Mouse (Mus musculus) heart, embryonic 14.5 days (tissue): Measurements from ENCODE around the gene Ptcra. TPM values are rescaled to one million over a fixed set of nuclear protein-coding genes. Genes with fewer than 3 reads are reported as not detected.

Experiments used
- ATAC-seq: fragments of 200-750 bp; cut with Nextera tagmentation; 2 replicates; pipeline ENCODE4 v1.8.0; 2017; ENCODE audit warnings: low read depth, moderate TSS enrichment; ENCODE audit not compliant: insufficient number of reproducible peaks, insufficient read depth, low FRiP score
- H3K27ac ChIP-seq, 2 experiments: fragments of 200-500 bp in 1 of 2; fragments of 300-500 bp in 1 of 2; sonication (generic) in 1 of 2; replicated peaks in 1 of 2; 2 replicates each; pipeline ENCODE4 v1.5.1; 2012 to 2014; ENCODE audit warnings: low read depth in 2 of 2, low read length in 2 of 2, control low read depth in 1 of 2, mild to moderate bottlenecking in 1 of 2, mixed read lengths in 1 of 2; ENCODE audit not compliant: control insufficient read depth in 1 of 2, insufficient read depth in 1 of 2
- H3K27me3 ChIP-seq: fragments of 300-500 bp; sonication (generic); 2 replicates; pipeline ENCODE4 v1.6.1; 2014; ENCODE audit warnings: mild to moderate bottlenecking, low read length, control low read depth; ENCODE audit not compliant: control insufficient read depth, insufficient read depth
- H3K36me3 ChIP-seq: fragments of 300-500 bp; sonication (generic); 2 replicates; pipeline ENCODE4 v1.6.1; 2014; ENCODE audit warnings: mild to moderate bottlenecking, control low read depth, low read length, mixed read lengths; ENCODE audit not compliant: control insufficient read depth, insufficient read depth
- H3K4me1 ChIP-seq, 2 experiments: fragments of 200-500 bp in 1 of 2; fragments of 300-500 bp in 1 of 2; sonication (generic) in 1 of 2; 2 replicates each; pipeline ENCODE4 v1.6.1; 2012 to 2014; ENCODE audit warnings: low read length in 2 of 2, control low read depth in 1 of 2, mixed read lengths in 1 of 2; ENCODE audit not compliant: control insufficient read depth in 2 of 2, insufficient read depth in 2 of 2
- H3K4me2 ChIP-seq: fragments of 300-500 bp; sonication (generic); 2 replicates; pipeline ENCODE4 v1.6.1; 2014; ENCODE audit warnings: mild to moderate bottlenecking, low read length
- H3K4me3 ChIP-seq, 2 experiments: fragments of 200-500 bp in 1 of 2; fragments of 300-500 bp in 1 of 2; sonication (generic) in 1 of 2; 2 replicates each; pipeline ENCODE4 v1.5.1; 2012 to 2014; ENCODE audit warnings: low read length in 2 of 2, mild to moderate bottlenecking in 2 of 2, control low read depth in 1 of 2, low read depth in 1 of 2, moderate library complexity in 1 of 2; ENCODE audit not compliant: control insufficient read depth in 1 of 2, insufficient read depth in 1 of 2
- H3K9ac ChIP-seq: fragments of 300-500 bp; sonication (generic); 2 replicates; pipeline ENCODE4 v1.6.1; 2014; ENCODE audit warnings: mild to moderate bottlenecking, low read length
- H3K9me3 ChIP-seq: fragments of 300-500 bp; sonication (generic); 2 replicates; pipeline ENCODE4 v1.6.1; 2016; ENCODE audit warnings: low read length, control low read depth; ENCODE audit not compliant: control insufficient read depth
- WGBS: fragments of 180-500 bp; shearing (Covaris S2); extraction: QIAGEN DNeasy Blood & Tissue Kit; methylation state at CpG from one replicate; pipeline ENCODE4 v1.1.7; 2014; 5-methylcytosine and 5-hydroxymethylcytosine counted together
- polyA plus RNA-seq: library from polyadenylated mRNA; unstranded; fragments of >200 nt; fragmentation: Nextera tagmentation; extraction: Ambion mirVana; gene quantifications from 2 replicates; pipeline ENCODE4 v1.2.1, GENCODE M21; 2014

Ptcra gene
- polyA plus RNA-seq, 1 experiment from 2014 or later: 0.15 TPM

DNA sequence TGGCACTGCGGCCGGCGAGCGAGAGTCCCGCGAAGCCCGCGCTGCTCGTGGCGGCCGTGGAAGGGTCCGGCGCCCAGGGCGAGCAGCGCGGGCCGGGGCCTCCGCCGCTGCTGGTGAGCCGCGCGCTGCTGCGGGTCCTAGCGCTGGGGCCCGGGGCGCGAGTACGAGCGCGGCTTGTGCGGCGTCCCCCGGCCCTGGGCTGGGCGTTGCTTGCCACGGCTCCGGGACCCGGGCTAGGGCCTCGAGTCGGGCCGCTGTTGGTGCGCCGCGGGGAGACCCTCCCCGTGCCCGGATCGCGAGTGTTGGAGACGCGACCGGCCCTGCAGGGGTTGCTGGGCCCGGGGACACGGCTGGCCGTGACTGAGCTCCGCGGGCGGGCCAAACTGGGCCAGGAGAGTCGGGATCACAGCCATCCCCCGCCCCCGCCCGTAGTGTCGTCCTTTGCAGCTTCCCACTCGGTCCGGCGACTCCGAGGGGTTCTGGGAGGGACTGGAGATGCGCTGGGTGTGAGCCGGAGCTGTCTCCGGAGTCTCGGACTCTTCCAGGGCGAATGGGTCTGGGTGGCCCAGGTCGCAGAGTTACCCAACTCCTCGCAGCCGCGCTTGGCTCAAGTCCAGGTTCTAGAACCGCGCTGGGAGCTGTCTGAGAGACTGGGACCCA, 51.8 kb downstream of the Ptcra start:
- peak overlapping the region; percentile 57 to 79; a peak in 3 of 4 replicates for H3K27ac ChIP-seq
- no peaks in the 10 kb centered on the region for H3K27me3 ChIP-seq
- WGBS: under 1% methylated on average over 74 of the region's 76 CpGs
- H3K4me1 ChIP-seq: peaks cover 0 to 10% of the 10 kb centered on the region in 2 experiments; a peak in 2 of 4 replicates
- peak; percentile 49 for ATAC-seq
- no peaks in the 10 kb centered on the region for H3K9me3 ChIP-seq
- peak overlapping the region; percentile 96 for H3K9ac ChIP-seq
- peak overlapping the region; percentile 94 to 99 for H3K4me3 ChIP-seq
- H3K4me2 ChIP-seq: peak overlapping the region; percentile 93
- H3K36me3 ChIP-seq: peaks cover 32% of the 10 kb centered on the region

DNA sequence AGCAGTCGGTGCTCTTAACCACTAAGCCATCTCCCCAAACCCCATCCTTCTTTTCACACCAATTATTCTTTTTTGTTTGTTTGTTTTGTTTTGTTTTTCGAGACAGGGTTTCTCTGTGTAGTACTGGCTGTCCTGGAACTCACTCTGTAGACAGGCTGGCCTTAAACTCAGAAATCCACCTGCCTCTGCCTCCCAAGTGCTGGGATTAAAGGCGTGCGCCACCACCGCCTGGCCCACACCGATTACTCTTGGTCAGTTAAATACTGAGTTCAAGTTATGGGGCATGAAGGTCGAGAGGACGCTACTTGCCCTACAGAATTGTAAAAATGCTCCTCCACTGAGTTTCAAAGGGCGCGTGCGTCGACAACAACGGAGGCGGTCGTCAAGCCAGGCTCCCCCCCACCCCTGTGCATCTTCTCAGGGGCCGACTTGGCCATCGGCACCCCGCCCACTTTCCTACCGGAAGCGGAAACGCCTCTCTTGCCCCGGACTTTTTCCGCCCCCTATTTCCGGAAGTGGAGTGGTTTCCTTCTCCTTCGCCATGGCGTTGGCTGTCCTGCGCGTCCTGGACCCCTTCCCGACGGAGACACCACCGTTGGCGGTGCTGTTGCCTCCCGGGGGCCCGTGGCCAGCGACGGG, 52.4 kb downstream of the Ptcra start, which contains the start of gene Pex6:
Gene Pex6, plus strand, starts transcription at position 505 of the 639 bp plus-strand sequence.
- Histone ChIP-seq H3K36me3 (peaks cover 26% of the 10 kb centered on the region), H3K4me1 (peaks cover 0 to 10% of the 10 kb centered on the region in 2 experiments; a peak in 3 of 4 replicates), H3K27ac (peak within 1 kb of the TSS; percentile 57 to 79), H3K27me3 (no peaks in the 10 kb centered on the region), H3K4me2 (peak within 1 kb of the TSS; percentile 93), H3K9me3 (no peaks in the 10 kb centered on the region), H3K9ac (peak within 1 kb of the TSS; percentile 96), H3K4me3 (peak within 1 kb of the TSS; percentile 94 to 99)
- peak; percentile 75 for ATAC-seq
- WGBS: 8% methylated on average over 36 of the region's 36 CpGs

DNA sequence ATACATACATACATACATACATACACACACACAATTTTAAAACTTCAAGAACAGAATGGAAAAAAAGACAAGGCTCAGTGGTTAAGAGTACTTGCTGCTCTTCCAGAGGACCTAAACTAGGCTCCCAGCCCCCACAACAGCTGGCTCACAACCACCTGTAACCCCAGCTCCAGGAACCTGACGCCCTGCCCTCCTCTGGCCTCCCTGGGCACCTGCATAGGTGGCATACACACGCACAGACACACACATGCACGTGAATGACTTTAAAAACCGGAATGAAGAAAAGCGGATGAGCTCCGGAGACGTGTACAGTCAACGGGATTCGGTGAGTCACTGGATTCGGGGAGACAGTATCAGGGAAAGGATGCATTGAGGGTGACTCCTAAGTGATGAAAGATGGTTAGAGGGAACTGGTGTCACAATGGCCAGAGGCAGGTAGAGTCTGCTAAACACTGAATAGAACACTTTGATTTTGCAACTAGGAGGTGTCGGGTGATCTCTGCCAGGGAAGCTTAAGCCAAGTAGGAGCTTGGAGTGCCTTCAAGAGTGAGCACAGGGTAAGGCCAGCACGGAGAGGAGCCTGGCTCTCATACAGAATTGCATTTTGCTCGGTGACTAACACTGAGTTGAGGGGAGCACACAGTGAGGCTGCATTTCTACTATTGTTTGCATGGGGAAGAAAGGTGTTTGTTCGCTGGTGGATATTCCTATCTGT, 57.0 kb downstream of the Ptcra start:
- no peaks in the 10 kb centered on the region for H3K27me3 ChIP-seq
- WGBS: 76% methylated on average over 14 of the region's 14 CpGs
- no peaks in the 10 kb centered on the region for H3K9me3 ChIP-seq
- H3K36me3 ChIP-seq: no peaks in the 10 kb centered on the region
- no peak overlapping the region for H3K4me2 ChIP-seq
- H3K27ac ChIP-seq: no peak overlapping the region
- no peak overlapping the region for H3K4me3 ChIP-seq
- H3K9ac ChIP-seq: no peak overlapping the region
- no peak for ATAC-seq
- peaks cover 10 to 22% of the 10 kb centered on the region in 2 experiments for H3K4me1 ChIP-seq

Other genes starting within 250 kb of the Ptcra start
- gene Cul9, start 217.3 kb downstream of the Ptcra start, polyA plus RNA-seq: 4.6 and 5.1 TPM in 2 replicates
- gene Srf, start 207.5 kb downstream of the Ptcra start, polyA plus RNA-seq: 15.6 and 17.8 TPM in 2 replicates
- gene Ptk7, start 134.2 kb downstream of the Ptcra start, polyA plus RNA-seq: 12.8 and 21.3 TPM in 2 replicates
- 20.3 and 21.4 TPM in 2 replicates for gene Klc4, start 117.7 kb downstream of the Ptcra start, polyA plus RNA-seq
- gene Mrpl2, start 117.5 kb downstream of the Ptcra start, polyA plus RNA-seq: 116 and 122 TPM in 2 replicates
- gene Cul7, start 113.4 kb downstream of the Ptcra start, polyA plus RNA-seq: 31.3 and 34.3 TPM in 2 replicates
- gene Rrp36, start 89.4 kb downstream of the Ptcra start, polyA plus RNA-seq: 33.9 and 36.9 TPM in 2 replicates
- 125 and 129 TPM in 2 replicates for gene Mea1, start 84.9 kb downstream of the Ptcra start, polyA plus RNA-seq
- gene Klhdc3, start 82.8 kb downstream of the Ptcra start, polyA plus RNA-seq: 145 and 157 TPM in 2 replicates
- 42.7 and 46.3 TPM in 2 replicates for gene Ppp2r5d, start 58.6 kb downstream of the Ptcra start, polyA plus RNA-seq
- gene Pex6, start 52.2 kb downstream of the Ptcra start, polyA plus RNA-seq: 10.4 and 10.5 TPM in 2 replicates
- 1.6 TPM in 2 replicates for gene Gnmt, start 34.5 kb downstream of the Ptcra start, polyA plus RNA-seq
- gene Cnpy3, start 11.5 kb downstream of the Ptcra start, polyA plus RNA-seq: 41.6 and 43.7 TPM in 2 replicates
- gene 2310039H08Rik, start 8.9 kb upstream of the Ptcra start, polyA plus RNA-seq: 59.3 and 67.8 TPM in 2 replicates
- 84.6 and 86.7 TPM in 2 replicates for gene Rpl7l1, start 19.0 kb upstream of the Ptcra start, polyA plus RNA-seq
- 6.4 and 7.4 TPM in 2 replicates for gene Bicral, start 94.8 kb upstream of the Ptcra start, polyA plus RNA-seq
- gene Tbcc, start 127.0 kb upstream of the Ptcra start, polyA plus RNA-seq: 53.1 and 54.7 TPM in 2 replicates
- not detected in 2 replicates for gene Prph2, start 146.7 kb upstream of the Ptcra start, polyA plus RNA-seq
- gene Ubr2, start 246.8 kb upstream of the Ptcra start, polyA plus RNA-seq: 21.6 and 26.2 TPM in 2 replicates